Mouse (Mus musculus) kidney, adult 2 months (tissue): ENCODE data around the gene Brwd1.

Experiments used
- CTCF ChIP-seq: fragments of 200-500 bp; conservative IDR thresholded peaks from 2 replicates; pipeline ENCODE4 v1.5.1; 2011; ENCODE audit warnings: low read depth, mild to moderate bottlenecking, control low read depth, low read length, moderate library complexity, mixed read lengths; ENCODE audit not compliant: insufficient read depth, insufficient read length
- POLR2A ChIP-seq: fragments of 200-500 bp; IDR thresholded peaks from one replicate; pipeline ENCODE4 v1.6.1; 2011; ENCODE audit warnings: low read depth, low read length, control low read depth

GRCm38 (mm10) chr16:96083179-96083646 is 887 bp upstream of the Brwd1 start:
- TF ChIP-seq CTCF (no peak), POLR2A (peak; percentile 31)
